Mouse (Mus musculus): ENCODE results near the gene Crmp1. TPM values are rescaled to one million over a fixed set of nuclear protein-coding genes. Genes with fewer than 3 reads are reported as not detected.

Crmp1 gene
- polyA plus RNA-seq (2014; fragmentation: Nextera tagmentation; extraction: Ambion mirVana) = 14.5 and 15.6 TPM in 2 replicates

- H3K9ac ChIP-seq = no peak within 1 kb of the TSS
- TF ChIP-seq CTCF (IDR thresholded peaks at IDR 0.05; ENCODE audit: low read depth) = no peak
- ATAC-seq (ENCODE audit: insufficient read depth) (peak; percentile 67), DNase-seq (peak; percentile 79)
- peak within 1 kb of the TSS; percentile 63 for H3K4me2 ChIP-seq
- H3K4me3 ChIP-seq (ENCODE audit: low read depth, low read length) = peak within 1 kb of the TSS; percentile 29
- H3K9me3 ChIP-seq (ENCODE audit: low read depth, low read length) = no peaks in the 10 kb centered on the region
- no peak within 1 kb of the TSS for H3K27ac ChIP-seq (ENCODE audit: low read depth)
- H3K36me3 ChIP-seq (ENCODE audit: insufficient read depth) = no peaks in the 10 kb centered on the region
- H3K27me3 ChIP-seq (ENCODE audit: insufficient read depth, low read length) = peaks cover 67% of the 10 kb centered on the region
- no peaks in the 10 kb centered on the region for H3K4me1 ChIP-seq (ENCODE audit: insufficient read depth)
- WGBS = under 1% methylated on average over 54 of the region's 56 CpGs
Measured at GRCm38 (mm10) chr5:37241651-37242151, at the start of gene Crmp1. Gene Crmp1 (plus strand): TSS chr5:37241940.

- peaks cover 22% of the 10 kb centered on the region for H3K4me1 ChIP-seq (ENCODE audit: insufficient read depth)
- ATAC-seq (ENCODE audit: insufficient read depth) (no peak), DNase-seq (no peak)
- no peak overlapping the region for H3K27ac ChIP-seq (ENCODE audit: low read depth)
- H3K36me3 ChIP-seq (ENCODE audit: insufficient read depth) = no peaks in the 10 kb centered on the region
- H3K9ac ChIP-seq = no peak overlapping the region
- H3K9me3 ChIP-seq (ENCODE audit: low read depth, low read length) = no peaks in the 10 kb centered on the region
- 67% methylated on average over 8 of the region's 8 CpGs for WGBS
- H3K4me3 ChIP-seq (ENCODE audit: low read depth, low read length) = no peak overlapping the region
- no peak for TF ChIP-seq CTCF (IDR thresholded peaks at IDR 0.05; ENCODE audit: low read depth)
- peaks cover 7% of the 10 kb centered on the region; the same call in 1 of the 2 replicates for H3K27me3 ChIP-seq (ENCODE audit: insufficient read depth, low read length)
- no peak overlapping the region for H3K4me2 ChIP-seq
Measured at GRCm38 (mm10) chr5:37196196-37196595, 45.5 kb upstream of the Crmp1 start.

- peaks cover 7% of the 10 kb centered on the region; the same call in 1 of the 2 replicates for H3K27me3 ChIP-seq (ENCODE audit: insufficient read depth, low read length)
- DNase-seq (peak; percentile 77), ATAC-seq (ENCODE audit: insufficient read depth) (peak; percentile 32)
- peak overlapping the region; percentile 29; the same call in 1 of the 2 replicates for H3K4me2 ChIP-seq
- H3K4me1 ChIP-seq (ENCODE audit: insufficient read depth) = peaks cover 22% of the 10 kb centered on the region
- no peaks in the 10 kb centered on the region for H3K9me3 ChIP-seq (ENCODE audit: low read depth, low read length)
- no peak overlapping the region for H3K9ac ChIP-seq
- H3K4me3 ChIP-seq (ENCODE audit: low read depth, low read length) = no peak overlapping the region
- 9% methylated on average over 10 of the region's 10 CpGs for WGBS
- no peak for TF ChIP-seq CTCF (IDR thresholded peaks at IDR 0.05; ENCODE audit: low read depth)
- H3K36me3 ChIP-seq (ENCODE audit: insufficient read depth) = no peaks in the 10 kb centered on the region
- H3K27ac ChIP-seq (ENCODE audit: low read depth) = no peak overlapping the region
Measured at GRCm38 (mm10) chr5:37196666-37197250, 45.0 kb upstream of the Crmp1 start.

GRCm38 (mm10) chr5:37197423-37197822 lies 44.3 kb upstream of the Crmp1 start:
- ATAC-seq (ENCODE audit: insufficient read depth) = no peak
- no peak overlapping the region for H3K4me3 ChIP-seq (ENCODE audit: low read depth, low read length)
- no peak for TF ChIP-seq CTCF (IDR thresholded peaks at IDR 0.05; ENCODE audit: low read depth)
- peak; percentile 30 for DNase-seq
- WGBS = 47% methylated on average over 3 of the region's 3 CpGs
- no peak overlapping the region for H3K4me2 ChIP-seq
- H3K27me3 ChIP-seq (ENCODE audit: insufficient read depth, low read length) = peaks cover 7% of the 10 kb centered on the region; the same call in 1 of the 2 replicates
- no peak overlapping the region for H3K27ac ChIP-seq (ENCODE audit: low read depth)
- H3K9ac ChIP-seq = no peak overlapping the region
- H3K36me3 ChIP-seq (ENCODE audit: insufficient read depth) = no peaks in the 10 kb centered on the region
- no peaks in the 10 kb centered on the region for H3K9me3 ChIP-seq (ENCODE audit: low read depth, low read length)
- peaks cover 22% of the 10 kb centered on the region for H3K4me1 ChIP-seq (ENCODE audit: insufficient read depth)

- 17% methylated on average over 2 of the region's 2 CpGs for WGBS
- peak; percentile 83 for ATAC-seq (ENCODE audit: insufficient read depth)
- Histone ChIP-seq H3K27me3 (ENCODE audit: insufficient read depth, low read length) (peaks cover 7% of the 10 kb centered on the region; the same call in 1 of the 2 replicates), H3K4me2 (no peak overlapping the region), H3K4me3 (ENCODE audit: low read depth, low read length) (no peak overlapping the region), H3K9ac (no peak overlapping the region), H3K4me1 (ENCODE audit: insufficient read depth) (peaks cover 22% of the 10 kb centered on the region), H3K27ac (ENCODE audit: low read depth) (peak overlapping the region; percentile 36; the same call in 1 of the 2 replicates), H3K36me3 (ENCODE audit: insufficient read depth) (no peaks in the 10 kb centered on the region), H3K9me3 (ENCODE audit: low read depth, low read length) (no peaks in the 10 kb centered on the region)
- no peak for TF ChIP-seq CTCF (IDR thresholded peaks at IDR 0.05; ENCODE audit: low read depth)
- peak; percentile 92 for DNase-seq
Measured at GRCm38 (mm10) chr5:37198011-37198688, 43.6 kb upstream of the Crmp1 start.

GRCm38 (mm10) chr5:37202285-37202684 lies 39.5 kb upstream of the Crmp1 start:
- Histone ChIP-seq H3K27ac (ENCODE audit: low read depth) (no peak overlapping the region), H3K9ac (no peak overlapping the region), H3K4me1 (ENCODE audit: insufficient read depth) (peaks cover 13% of the 10 kb centered on the region), H3K27me3 (ENCODE audit: insufficient read depth, low read length) (no peaks in the 10 kb centered on the region), H3K9me3 (ENCODE audit: low read depth, low read length) (no peaks in the 10 kb centered on the region), H3K36me3 (ENCODE audit: insufficient read depth) (no peaks in the 10 kb centered on the region), H3K4me2 (no peak overlapping the region), H3K4me3 (ENCODE audit: low read depth, low read length) (no peak overlapping the region)
- no peak for TF ChIP-seq CTCF (IDR thresholded peaks at IDR 0.05; ENCODE audit: low read depth)
- 20% methylated on average over 1 of the region's 1 CpGs for WGBS
- no peak for ATAC-seq (ENCODE audit: insufficient read depth)
- no peak for DNase-seq

GRCm38 (mm10) chr5:37204886-37205285 lies 36.9 kb upstream of the Crmp1 start:
- H3K9me3 ChIP-seq (ENCODE audit: low read depth, low read length) = no peaks in the 10 kb centered on the region
- no peak for TF ChIP-seq CTCF (IDR thresholded peaks at IDR 0.05; ENCODE audit: low read depth)
- H3K36me3 ChIP-seq (ENCODE audit: insufficient read depth) = no peaks in the 10 kb centered on the region
- no peak overlapping the region for H3K4me3 ChIP-seq (ENCODE audit: low read depth, low read length)
- no peaks in the 10 kb centered on the region for H3K27me3 ChIP-seq (ENCODE audit: insufficient read depth, low read length)
- no peak for DNase-seq
- H3K4me2 ChIP-seq = no peak overlapping the region
- H3K9ac ChIP-seq = no peak overlapping the region
- no peaks in the 10 kb centered on the region for H3K4me1 ChIP-seq (ENCODE audit: insufficient read depth)
- no peak overlapping the region for H3K27ac ChIP-seq (ENCODE audit: low read depth)
- 55% methylated on average over 7 of the region's 7 CpGs for WGBS
- ATAC-seq (ENCODE audit: insufficient read depth) = no peak

Measured in lung, embryonic 14.5 days (tissue).